Mouse (Mus musculus) G1E-ER4 (cell line): ENCODE data around the gene Adgrv1. TPM values are rescaled to one million over a fixed set of nuclear protein-coding genes. Genes with fewer than 3 reads are reported as not detected.

Experiments used
- GATA1 ChIP-seq: IDR thresholded peaks from one replicate; pipeline ENCODE4 v1.8.0; 2012; ENCODE audit warnings: low read length, inconsistent platforms
- polyA plus RNA-seq: library from polyadenylated mRNA; stranded (reverse); fragments of >175 nt; gene quantifications from 2 replicates; pipeline ENCODE4 v1.2.3, GENCODE M21; 2012

Adgrv1 gene
- polyA plus RNA-seq = not detected in 2 replicates

- no peak for TF ChIP-seq GATA1
Observed at GRCm38 (mm10) chr13:81632720-81633415, at the start of gene Adgrv1. Adgrv1 (minus strand) TSS chr13:81633154.

GRCm38 (mm10) chr13:81675333-81675732, 42.4 kb upstream of the Adgrv1 start:
- TF ChIP-seq GATA1 = no peak

- no peak for TF ChIP-seq GATA1
Observed at GRCm38 (mm10) chr13:81667713-81668112, 34.8 kb upstream of the Adgrv1 start.

GRCm38 (mm10) chr13:81664331-81664698, 31.4 kb upstream of the Adgrv1 start:
- no peak for TF ChIP-seq GATA1

- TF ChIP-seq GATA1 = no peak
Observed at GRCm38 (mm10) chr13:81663566-81664330, 30.8 kb upstream of the Adgrv1 start.

- no peak for TF ChIP-seq GATA1
Observed at GRCm38 (mm10) chr13:81658053-81658752, 25.2 kb upstream of the Adgrv1 start.

GRCm38 (mm10) chr13:81657351-81658052, 24.5 kb upstream of the Adgrv1 start, which contains the start of gene Lysmd3:
Lysmd3 (plus strand) TSS chr13:81657663.
- TF ChIP-seq GATA1 = no peak

- no peak for TF ChIP-seq GATA1
Observed at GRCm38 (mm10) chr13:81657008-81657350, 24.0 kb upstream of the Adgrv1 start.

- no peak for TF ChIP-seq GATA1
Observed at GRCm38 (mm10) chr13:81656091-81656850, 23.3 kb upstream of the Adgrv1 start.

- TF ChIP-seq GATA1 = no peak
Observed at GRCm38 (mm10) chr13:81646348-81646747, 13.4 kb upstream of the Adgrv1 start.

- no peak for TF ChIP-seq GATA1
Observed at GRCm38 (mm10) chr13:81644047-81644565, 11.2 kb upstream of the Adgrv1 start.

GRCm38 (mm10) chr13:81642491-81643149, 9.7 kb upstream of the Adgrv1 start:
- TF ChIP-seq GATA1 = peak; percentile 53

- TF ChIP-seq GATA1 = no peak
Observed at GRCm38 (mm10) chr13:81641289-81642045, 8.5 kb upstream of the Adgrv1 start.

GRCm38 (mm10) chr13:81640881-81641280, 7.9 kb upstream of the Adgrv1 start:
- no peak for TF ChIP-seq GATA1
